Mouse (Mus musculus) lung, postnatal 10 days (tissue): ENCODE data around the gene Spire2.

Experiments
- DNase-seq: peaks from one replicate; pipeline ENCODE4 v3.0.0; 2021

Spire2 gene

DNA sequence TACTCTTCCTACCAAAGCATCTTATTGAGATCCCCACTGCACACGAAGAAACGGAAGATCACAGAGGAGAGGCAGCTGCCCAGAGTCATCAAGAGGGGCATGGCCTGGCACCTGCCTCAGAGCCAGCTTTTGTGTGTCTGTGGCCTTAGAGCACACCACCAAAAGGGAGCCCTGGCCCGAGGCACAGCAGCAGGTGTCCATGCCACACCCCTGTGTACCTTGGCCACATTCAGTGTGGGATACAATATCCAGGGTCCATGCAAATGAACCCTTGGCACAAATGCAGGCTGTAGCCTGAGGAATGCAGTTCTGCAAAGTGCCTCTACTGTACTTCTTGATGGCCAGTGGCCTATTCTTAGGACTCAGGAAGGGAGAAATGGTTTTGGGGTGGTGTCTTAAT lies 5.0 kb downstream of the Spire2 start:
- no peak for DNase-seq

DNA sequence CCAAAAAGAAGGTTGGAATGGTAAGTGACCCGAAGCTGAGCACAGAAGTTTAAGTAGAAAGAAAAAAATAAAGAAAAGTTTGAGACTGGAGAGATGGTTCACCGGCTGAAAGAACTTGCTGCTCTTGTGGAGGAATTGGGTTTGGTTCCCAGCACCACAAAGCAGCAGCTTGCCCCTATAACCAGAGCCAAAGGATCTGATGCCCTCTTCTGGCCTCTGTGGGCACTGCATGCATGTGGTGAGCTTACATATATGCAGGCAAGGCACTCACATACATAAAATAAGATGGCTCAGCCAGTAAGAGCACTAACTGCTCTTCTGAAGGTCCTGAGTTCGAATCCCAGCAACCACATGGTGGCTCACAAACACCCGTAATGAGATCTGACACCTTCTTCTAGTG lies 7.6 kb downstream of the Spire2 start:
- no peak for DNase-seq

DNA sequence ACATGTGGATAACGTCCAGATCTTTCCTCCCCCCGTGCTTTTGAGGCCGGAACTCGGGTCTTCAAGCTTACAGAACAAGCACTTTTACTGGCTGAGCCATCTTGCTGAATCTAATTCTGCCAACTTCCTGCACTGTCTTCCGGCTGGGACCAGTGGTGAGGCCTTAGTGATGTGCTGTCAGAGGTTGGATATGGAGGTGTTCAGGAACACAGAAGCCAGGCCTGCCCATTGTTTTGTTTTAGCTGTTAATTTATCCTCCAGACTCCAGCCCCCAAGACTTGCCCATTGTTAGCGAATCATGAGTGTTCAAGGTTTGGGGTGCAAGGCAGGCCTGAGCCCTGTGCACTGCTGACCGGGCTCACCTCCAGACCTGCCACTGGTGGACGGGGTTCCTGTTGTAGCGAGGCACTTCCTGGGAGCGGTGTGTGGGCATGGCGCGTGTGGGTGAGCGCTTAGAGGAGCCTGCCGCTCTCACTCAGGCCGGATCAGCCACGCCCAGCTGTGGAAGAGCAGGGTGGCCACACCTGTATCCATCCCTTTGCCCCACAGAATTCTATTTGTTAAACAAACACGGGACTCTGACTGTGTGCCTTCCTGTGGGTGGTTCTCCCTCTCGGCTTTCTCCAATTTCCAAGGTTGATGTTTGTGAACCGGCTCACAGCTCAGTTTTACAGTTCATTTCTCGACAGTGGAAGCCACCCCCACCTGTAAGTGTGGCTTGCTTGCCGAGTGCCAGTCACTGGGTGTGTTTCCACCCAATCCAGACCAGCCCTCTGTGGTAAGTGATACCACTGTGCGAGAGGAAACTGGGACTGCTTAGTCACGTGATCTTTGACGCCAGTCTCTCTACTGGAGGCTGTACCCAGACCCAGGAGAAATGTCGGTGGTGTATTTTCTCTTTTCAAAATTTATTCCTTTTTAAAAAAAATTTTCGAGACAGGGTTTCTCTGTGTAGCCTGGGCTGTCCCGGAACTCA lies 8.8 kb downstream of the Spire2 start:
- DNase-seq = no peak

DNA sequence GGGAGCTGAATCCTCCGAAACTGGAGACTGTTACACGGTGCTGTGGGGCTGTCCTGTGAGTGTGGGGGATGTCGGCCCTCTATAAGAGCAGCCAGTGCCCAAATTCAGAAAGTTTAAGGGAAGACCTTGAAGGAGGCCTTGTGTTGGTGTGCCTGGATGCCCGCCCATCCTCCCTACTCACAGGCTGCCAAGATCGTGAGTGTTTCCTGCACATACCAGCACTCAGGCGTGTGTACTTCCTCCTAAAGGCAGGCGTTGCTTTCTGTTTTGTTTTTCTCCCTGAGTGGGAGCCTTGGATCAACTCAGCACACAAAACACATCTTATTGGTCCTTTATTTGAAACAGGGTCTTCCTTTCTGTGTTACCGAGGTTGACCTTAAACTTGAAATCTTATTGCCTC lies 9.7 kb downstream of the Spire2 start:
- DNase-seq = peak; percentile 20

DNA sequence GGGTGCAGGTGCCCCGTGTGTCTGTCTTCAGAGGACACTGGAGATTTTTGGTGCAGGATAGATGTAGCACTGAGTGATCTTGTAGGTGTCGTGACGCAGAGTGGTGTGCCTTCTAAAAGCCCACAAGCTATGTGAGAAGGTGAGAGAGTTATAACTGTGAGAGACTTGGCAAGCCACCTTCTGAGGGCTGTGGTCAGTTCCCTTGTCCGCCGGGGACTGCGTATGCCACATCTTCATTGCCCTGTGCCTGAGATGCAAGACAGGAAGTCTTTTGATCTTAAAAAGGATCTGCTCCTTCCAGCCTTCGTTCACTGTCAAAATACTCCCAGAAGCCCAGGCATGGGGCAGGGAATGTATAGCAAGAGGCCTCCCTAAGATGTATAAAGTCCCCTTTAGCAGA lies 10.4 kb downstream of the Spire2 start:
- DNase-seq = no peak

DNA sequence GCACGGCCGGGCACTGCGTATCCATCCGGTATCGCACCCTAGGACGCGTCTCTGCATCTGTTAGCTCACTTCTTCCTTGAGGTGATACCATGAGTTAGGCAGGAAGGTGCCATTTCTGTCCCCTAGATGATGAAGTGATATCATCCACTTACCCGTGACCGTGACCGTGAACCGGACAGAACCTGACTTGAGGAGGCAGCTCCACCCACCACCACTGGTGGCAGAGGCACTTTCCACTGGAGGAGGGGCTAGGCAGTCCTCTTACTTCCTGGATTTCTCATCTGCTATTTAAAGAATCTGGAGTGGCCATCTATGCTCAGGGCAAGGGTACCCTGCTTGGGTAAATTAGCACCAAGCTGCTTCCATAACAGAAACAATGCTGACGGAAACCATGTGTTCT lies 10.9 kb downstream of the Spire2 start:
- DNase-seq = peak; percentile 31

DNA sequence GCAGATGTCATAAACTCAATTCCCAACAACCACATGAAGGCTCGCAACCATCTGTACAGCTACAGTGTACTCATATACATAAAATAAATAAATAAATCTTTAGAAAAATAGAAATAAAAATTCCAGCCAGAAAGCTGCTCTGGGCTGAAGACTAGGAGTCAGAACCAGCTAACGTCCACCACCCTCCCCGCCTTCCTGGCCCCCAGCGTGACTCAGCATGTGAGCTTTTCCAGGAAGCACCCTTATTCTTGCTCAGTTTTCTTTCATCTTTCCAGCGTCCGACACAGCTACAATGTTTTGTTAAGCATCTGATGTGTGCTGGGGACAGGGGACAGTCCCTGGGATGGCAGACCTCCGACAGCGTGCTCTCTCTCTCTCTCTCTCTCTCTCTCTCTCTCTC lies 12.6 kb downstream of the Spire2 start:
- DNase-seq = no peak

DNA sequence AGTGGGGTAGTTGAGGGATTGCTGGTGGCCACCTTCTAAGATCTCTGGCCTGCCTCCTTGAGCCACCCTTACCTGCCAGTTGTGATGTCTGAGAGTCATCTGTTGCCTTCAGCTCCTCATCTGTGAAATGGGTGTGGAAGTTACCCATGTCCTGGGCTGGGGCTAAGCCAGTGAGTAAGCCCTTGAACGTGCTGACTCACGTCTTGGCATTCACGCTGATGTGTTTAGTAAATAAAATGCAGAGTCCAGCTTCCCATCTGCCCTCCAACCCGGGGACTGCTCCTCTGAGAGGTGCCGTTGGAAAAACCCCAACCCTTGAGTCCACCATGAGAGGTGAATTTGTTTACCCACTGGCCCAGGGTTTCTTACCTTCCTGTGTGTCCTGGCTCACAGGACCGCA lies 13.3 kb downstream of the Spire2 start:
- DNase-seq = no peak

DNA sequence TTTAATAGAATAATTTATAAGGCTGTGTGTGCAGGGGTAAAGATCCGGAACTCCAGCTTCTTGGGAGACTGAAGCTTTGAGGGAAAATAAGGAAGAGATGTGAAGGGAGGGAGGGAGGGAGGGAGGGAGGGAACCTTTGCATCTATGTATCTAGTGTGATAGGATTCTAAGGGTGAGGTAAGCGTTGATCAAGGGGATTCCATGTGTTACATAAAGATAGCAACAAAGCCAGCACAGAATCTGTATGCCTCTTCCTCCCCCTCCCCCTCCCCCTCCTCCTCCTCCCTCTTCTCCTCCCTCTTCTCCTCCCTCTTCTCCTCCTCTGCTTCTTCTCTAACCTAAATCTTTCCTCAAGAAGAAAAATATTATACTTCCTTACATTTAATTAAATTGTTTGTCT lies 14.8 kb downstream of the Spire2 start:
- DNase-seq = no peak

DNA sequence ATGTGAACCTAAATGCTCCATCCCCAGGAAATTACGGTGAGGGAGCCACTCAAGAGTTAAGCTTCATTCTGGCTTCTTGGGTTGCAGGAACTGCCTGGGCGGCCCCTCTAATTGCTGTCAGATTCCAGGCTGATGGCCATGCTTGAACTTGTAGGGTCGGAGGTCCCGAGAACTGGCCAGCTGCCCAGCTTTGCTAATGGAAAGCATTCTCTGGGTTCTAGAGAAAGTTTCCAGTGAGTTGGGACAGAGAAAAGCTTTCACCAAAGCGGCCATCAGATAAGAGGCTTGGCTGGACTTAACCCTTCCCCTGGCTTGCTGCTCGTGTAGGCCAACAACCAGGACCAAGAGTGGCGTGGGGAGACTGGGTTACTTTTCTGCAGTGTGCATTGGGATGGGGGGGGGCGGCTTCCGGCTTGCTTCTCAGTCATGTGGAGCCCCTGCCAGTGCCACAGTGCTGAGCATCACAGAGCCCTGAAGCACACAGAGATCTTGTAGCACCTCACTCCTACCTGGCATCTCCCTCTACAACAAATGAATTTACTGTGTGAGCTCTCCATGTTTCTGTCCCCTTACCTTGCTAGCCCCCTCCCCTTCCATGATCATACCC lies 15.8 kb downstream of the Spire2 start:
- peak; percentile 93 for DNase-seq

DNA sequence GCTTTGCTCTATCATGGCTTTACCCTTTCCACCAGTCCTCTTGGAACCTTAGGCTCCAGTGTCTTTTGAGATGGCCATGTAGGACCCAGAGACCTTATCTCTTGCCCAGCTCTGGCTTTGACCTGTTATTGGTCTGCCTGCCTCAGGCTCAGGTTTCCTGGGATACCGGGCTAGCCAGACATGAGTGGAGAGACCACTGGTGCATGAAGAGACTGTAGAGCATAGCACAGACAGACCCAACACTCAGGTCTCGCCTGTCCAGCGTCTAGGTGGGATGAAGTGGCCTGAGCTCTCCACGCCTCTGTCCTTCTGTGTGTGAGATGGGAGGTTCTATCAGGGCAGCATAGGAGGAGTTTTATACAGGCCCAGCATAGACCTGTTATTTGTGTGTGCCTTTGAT lies 16.6 kb downstream of the Spire2 start:
- DNase-seq = no peak

DNA sequence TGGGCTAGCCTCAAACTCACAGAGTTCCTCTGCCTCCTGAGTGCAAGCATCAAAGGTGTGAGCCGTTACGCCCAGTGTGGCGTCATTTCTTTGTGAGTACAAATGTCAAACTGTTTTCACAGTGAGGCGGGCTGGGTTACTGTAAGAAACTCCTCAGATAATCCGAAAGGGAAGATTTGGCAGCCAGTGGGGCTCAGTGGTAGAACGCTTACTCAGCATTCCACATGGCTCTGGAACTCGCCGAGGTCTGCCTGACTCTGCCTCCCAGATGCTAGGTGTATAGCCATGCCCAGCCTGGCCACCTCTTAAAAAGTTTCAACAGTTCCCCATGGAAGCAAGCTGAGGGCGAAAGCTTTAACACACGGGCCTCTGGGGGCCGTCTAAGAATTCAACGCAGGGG lies 19.6 kb downstream of the Spire2 start:
- no peak for DNase-seq

DNA sequence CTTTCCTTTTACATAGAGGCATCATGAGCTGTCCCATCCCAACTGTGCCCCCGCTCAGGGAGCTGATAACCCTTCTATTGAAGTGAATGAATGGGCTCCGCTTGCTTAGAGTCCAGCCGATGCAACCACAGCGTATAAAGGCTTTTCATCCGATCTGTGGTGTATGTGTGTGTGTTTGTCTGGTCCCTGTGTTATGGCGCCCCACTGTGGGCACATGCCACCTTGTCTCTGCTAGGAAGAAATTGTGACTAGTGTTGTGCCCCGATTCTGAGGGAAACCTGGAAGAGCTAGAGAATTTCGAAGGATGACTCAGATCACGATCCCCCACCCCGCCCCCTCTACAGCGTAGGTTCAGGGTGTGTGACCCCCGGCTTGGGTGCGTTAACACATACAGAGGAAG lies 20.3 kb downstream of the Spire2 start:
- peak; percentile 81 for DNase-seq

DNA sequence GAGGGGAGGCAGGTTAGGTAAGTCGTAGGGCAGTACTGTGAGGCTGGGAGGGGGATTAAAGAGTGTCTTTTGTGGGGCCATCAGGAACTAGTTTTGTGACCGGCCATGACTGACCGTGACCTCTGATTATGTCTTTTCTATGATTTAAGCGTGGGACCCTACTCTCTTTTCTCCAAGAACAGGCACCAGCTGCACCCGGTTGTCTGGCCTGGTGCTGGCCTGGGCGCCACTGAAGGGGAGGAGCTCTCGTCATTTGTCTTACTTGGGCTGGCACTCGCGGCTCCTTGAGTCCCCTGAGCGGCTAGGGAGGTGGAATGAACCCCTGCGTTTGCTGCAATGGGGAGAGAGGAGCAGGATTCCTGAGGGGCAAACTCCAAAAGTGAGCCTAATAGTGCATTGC lies 20.7 kb downstream of the Spire2 start:
- DNase-seq = no peak

DNA sequence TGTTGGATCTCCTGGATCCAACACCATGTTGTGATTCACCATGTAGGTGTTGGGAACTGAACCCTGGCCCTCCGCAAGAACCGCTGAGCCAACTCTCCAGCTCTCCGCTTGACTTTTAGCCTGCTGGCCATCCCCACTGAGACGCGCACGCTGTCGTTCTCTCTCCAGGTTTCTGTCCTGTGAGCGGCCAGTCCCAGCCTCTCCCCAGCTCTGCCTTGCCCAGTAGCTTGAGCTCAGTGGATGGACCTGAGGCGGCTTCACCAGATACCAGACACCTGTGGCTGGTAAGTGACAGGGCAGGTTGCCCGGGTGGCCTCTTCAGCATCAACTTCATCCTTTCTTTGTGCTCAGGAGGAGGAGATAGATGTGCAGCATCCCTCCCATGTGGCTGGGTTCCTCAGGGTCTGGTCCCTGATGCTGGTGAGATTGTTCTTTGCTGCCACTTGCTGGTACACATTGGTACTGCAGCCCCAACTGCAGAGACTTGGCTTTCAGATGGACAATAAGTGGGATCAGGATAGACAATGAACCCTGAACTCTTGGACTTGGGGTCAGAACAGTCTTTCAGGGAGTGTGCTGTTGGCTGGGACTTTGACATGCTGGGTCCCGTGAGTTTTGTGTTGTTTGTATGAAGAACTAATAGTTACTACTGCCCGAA lies 28.7 kb downstream of the Spire2 start:
- DNase-seq = peak; percentile 82

DNA sequence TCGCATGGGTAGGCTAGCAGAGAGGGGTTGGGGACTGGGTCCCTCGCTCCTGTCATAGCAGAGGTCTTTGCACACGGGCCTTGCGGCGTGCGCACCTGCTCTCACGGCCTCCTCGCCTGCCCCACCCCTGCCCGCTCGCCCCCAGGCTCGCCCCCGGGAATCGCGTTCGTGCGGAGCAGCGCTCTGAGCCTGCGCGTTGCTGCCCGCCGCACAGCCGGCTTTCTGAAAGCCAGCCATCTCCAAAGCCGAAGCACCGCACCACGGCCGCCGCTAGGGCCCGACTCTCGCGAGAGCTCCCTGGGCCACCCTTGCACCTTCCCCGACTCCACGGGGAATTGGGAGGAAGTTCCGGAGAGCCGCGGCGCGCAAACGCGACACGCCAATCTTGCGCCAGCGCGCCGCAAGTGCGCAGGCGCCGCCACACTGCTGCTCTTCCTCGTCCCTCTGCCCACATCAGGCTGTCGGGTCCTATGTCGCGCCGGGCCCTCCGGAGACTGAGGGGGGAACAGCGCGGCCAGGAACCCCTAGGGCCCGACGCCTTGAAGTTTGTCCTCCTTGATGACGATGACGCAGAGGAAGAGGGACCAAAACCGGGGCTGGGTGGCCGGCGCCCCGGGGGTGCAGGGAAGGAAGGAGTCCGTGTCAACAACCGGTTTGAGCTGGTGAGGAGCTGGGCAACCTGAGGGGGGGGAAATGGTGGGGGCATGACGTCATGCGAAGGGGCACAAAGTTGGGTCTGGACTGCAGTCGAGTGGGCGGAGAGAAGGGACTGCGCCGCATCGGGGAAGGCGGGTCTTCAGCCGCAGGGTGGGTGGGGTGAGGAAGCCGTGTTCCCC lies 41.1 kb downstream of the Spire2 start, which contains the start of gene Tcf25:
Gene Tcf25 (plus strand): TSS at position 351 of the 836 bp plus-strand sequence.
- DNase-seq = peak; percentile 98

DNA sequence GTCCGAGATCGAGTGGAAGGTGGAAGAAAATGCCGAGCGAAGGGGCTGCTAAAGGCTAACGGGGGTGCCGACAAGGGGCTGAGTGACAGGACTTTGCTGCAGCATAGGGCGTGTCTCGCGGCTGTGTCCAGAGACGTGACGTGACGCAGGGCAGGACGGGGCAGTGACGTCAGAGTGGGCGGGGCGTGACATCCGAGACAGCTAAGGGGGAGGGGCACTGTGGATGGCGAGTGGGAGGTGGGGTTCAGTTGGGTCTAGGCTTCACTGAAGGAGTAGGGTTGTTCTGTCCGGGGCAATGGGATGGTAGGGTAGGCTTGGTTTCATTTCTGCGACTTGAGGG lies 41.7 kb downstream of the Spire2 start:
- DNase-seq = peak; percentile 97

DNA sequence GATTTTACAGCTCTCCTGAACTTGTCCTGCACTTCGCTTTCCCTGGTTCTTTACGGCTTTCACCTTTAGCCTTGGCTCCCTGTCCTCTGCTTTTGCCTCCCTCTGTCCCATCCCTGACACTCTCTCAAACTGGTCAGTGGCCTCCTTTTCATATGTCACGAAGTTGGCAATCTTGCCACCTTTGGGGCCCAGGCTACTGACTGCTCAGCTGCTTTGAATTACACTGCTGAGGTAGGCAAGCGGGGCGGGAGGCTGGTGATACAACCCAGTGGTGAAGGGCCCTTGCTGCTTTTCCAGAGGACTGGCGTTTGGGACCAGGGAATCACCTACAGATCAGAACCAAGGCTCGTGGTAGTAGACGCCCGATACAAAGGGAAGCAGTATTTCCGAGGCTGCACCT lies 43.2 kb downstream of the Spire2 start:
- no peak for DNase-seq

DNA sequence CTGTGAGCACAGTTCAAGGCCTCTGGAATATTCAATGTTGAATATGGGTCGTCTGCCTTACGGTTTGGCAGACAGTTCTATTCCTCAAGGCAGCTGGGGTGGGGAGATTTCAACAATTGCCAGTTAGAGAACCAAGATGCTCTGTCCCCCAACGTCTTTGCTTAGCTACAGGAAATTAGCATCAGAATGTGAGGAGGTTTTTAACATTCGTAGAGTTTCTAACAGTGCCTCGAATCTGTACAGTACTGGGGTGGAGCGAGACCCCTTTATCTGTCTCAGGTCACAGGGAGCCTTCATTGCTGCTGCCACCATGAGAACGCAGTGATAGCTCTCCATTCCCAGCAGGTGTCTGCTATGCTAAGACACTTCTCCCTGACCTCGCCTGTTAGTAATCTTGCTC lies 43.6 kb downstream of the Spire2 start:
- DNase-seq = no peak

DNA sequence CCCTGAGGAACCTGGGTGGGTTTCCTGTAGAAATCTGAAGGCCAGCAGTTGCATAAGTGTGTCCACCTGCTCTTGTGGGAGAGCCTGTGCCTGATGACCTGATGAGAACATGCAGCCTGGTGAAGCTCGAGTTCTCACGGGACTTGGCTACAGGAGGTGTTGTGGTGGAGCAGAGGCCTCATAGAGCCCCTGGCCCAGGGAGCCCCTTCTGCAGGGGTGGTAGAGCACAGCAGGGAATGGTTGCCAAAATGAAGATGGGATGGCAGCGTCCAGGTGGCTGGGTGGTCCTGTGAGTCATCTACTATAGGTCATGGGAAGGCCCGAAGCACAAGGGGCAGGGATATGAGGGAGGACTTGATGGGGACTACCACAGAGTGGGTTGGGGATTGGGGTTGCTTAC lies 49.2 kb downstream of the Spire2 start:
- no peak for DNase-seq

DNA sequence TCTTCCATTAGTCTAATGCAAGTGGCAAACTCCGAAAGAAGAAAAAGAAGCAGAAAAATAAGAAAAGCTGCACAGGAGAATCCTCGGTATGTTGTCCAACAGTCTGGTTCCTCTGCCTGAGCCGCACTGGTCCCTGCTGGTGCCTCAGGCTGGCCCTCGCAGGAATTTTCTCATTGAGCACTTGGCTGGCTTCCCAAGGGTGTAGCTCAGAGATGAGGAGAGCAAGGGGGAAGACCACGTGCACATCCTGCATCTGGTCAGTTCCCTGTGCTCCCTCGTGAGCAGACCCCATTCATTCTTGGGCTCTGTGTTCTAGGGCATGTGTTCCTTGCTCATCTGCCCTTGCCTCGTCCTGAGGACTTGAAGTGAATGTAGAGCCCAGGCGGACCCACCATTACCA lies 50.0 kb downstream of the Spire2 start:
- no peak for DNase-seq

DNA sequence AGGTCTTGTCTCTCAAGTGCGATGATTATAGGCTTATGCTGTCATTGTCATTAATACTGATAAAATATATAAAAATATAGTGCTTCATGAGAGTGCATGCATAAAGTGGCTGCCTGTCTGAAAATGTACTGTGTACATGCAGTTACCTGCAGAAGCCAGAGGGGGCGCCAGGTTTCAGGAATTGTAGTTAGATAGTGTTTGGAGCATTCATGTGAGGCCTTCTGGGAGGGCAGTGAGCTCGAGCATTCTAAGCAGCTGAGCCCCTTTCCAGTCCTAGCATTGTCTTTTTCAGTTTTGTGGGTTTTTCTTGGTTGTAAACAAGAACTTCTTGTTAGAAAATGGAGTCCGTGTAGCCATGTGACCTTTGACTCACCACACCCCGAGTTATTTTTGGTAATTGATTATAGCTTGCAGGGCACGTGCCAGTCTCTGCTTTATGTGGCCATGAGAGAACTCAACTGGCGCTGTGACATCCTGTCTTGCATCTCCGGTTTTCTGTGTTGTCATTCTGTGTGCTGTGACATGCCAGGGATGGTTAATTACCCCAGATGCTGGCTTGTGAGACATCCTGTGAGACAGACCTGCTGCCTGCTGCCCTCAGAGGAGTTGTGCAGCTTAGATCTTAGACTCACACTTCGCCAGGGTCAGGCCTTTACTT lies 52.5 kb downstream of the Spire2 start:
- peak; percentile 50 for DNase-seq

DNA sequence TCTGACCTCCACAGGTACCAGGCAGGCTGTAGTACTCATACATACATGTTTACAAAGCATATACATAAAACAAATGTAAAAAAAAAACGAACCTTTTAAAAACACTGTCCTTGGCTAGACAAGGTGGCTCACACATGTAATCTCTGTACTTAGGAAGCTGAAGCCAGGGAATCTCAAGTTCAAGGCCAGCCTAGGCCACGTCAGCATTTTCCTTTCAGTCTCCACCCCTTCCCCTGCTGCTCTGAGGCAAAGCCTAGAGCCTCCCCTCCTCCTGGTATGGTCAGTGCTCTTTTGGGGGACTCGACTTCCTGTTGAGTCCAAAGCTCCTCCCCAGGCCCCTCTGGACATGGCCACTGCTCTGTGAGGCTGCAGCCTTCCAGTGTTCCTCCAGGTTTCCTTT lies 54.5 kb downstream of the Spire2 start:
- DNase-seq = no peak
